Mouse (Mus musculus) CH12.LX (cell line): ENCODE data around the gene Paf1. TPM values are rescaled to one million over a fixed set of nuclear protein-coding genes. Genes with fewer than 3 reads are reported as not detected.

Experiments
- DNase-seq: peaks from one replicate; pipeline ENCODE4 v3.0.0-alpha.2; 2013; ENCODE audit errors: extremely low read depth
- H3K27ac ChIP-seq: 2 replicates; pipeline ENCODE4 v1.5.1; 2012; ENCODE audit warnings: low read depth, mild to moderate bottlenecking, control low read depth, moderate library complexity; ENCODE audit not compliant: insufficient read depth
- H3K27me3 ChIP-seq: replicated peaks from 2 replicates; pipeline ENCODE3; 2012; ENCODE audit warnings: inconsistent platforms
- H3K36me3 ChIP-seq, 2 experiments: replicated peaks in 1 of 2; 2 replicates each; pipeline versions ENCODE3 to v1.6.1; 2012; ENCODE audit warnings: inconsistent platforms in 1 of 2, low read length in 1 of 2, mild to moderate bottlenecking in 1 of 2, mixed read lengths in 1 of 2, moderate library complexity in 1 of 2; ENCODE audit not compliant: control insufficient read depth in 1 of 2, insufficient read depth in 1 of 2
- H3K4me1 ChIP-seq, 2 experiments: 2 replicates each; pipeline ENCODE4 v1.6.1; 2012; ENCODE audit warnings: inconsistent platforms in 1 of 2, moderate library complexity in 1 of 2; ENCODE audit not compliant: insufficient read depth in 2 of 2, control insufficient read depth in 1 of 2
- H3K4me2 ChIP-seq: 2 replicates; pipeline ENCODE4 v1.6.1; 2012; ENCODE audit warnings: low read depth, mild to moderate bottlenecking, control low read depth; ENCODE audit not compliant: poor library complexity, insufficient read depth, severe bottlenecking
- H3K4me3 ChIP-seq, 3 experiments: fragments of 150-350 bp in 1 of 3; sonication (generic) in 1 of 3; replicated peaks in 1 of 3; 2 replicates each; pipeline versions ENCODE3 to v1.5.1; 2011 to 2012; ENCODE audit warnings: low read depth in 2 of 3, low read length in 2 of 3, mild to moderate bottlenecking in 2 of 3, moderate library complexity in 2 of 3, control low read depth in 1 of 3, improper control_type of control experiment in 1 of 3, inconsistent platforms in 1 of 3, mixed read lengths in 1 of 3; ENCODE audit not compliant: poor library complexity in 1 of 3
- H3K79me2 ChIP-seq: replicated peaks from 2 replicates; pipeline ENCODE4 v1.6.1; 2012; ENCODE audit warnings: mild to moderate bottlenecking, moderate library complexity; ENCODE audit not compliant: control insufficient read depth, poor library complexity, insufficient read depth, severe bottlenecking; ENCODE audit errors: extremely low read depth
- H3K9ac ChIP-seq: 2 replicates; pipeline ENCODE4 v1.6.1; 2012; ENCODE audit warnings: low read depth, mild to moderate bottlenecking, control low read depth, moderate library complexity; ENCODE audit not compliant: insufficient read depth
- H3K9me3 ChIP-seq: replicated peaks from 2 replicates; pipeline ENCODE3; 2012; ENCODE audit warnings: low read length, inconsistent platforms, mixed read lengths
- BHLHE40 ChIP-seq: IDR thresholded peaks from 2 replicates; pipeline ENCODE4 v1.6.1; 2011; ENCODE audit warnings: mild to moderate bottlenecking, low read depth, low read length, improper control_type of control experiment
- CHD2 ChIP-seq: IDR thresholded peaks from 2 replicates; pipeline ENCODE4 v1.6.1; 2011; ENCODE audit warnings: low read length, improper control_type of control experiment
- CTCF ChIP-seq, 2 experiments: IDR thresholded peaks in 1 of 2; conservative IDR thresholded peaks in 1 of 2; 2 replicates each; pipeline ENCODE4 v1.5.1; 2011 to 2012; ENCODE audit warnings: low read depth in 2 of 2, low read length in 2 of 2, improper control_type of control experiment in 1 of 2, inconsistent platforms in 1 of 2, mild to moderate bottlenecking in 1 of 2, moderate library complexity in 1 of 2
- E2F4 ChIP-seq: IDR thresholded peaks from 2 replicates; pipeline ENCODE4 v1.6.1; 2011; ENCODE audit warnings: low read depth, low read length, improper control_type of control experiment; ENCODE audit not compliant: insufficient replicate concordance
- ELF1 ChIP-seq: IDR thresholded peaks from 2 replicates; pipeline ENCODE4 v1.6.1; 2014; ENCODE audit warnings: low read depth, mild to moderate bottlenecking, inconsistent platforms, low read length, improper control_type of control experiment
- EP300 ChIP-seq: IDR thresholded peaks from 2 replicates; pipeline ENCODE4 v1.6.1; 2011; ENCODE audit warnings: low read length, improper control_type of control experiment
- ETS1 ChIP-seq: conservative IDR thresholded peaks from 2 replicates; pipeline ENCODE4 v1.6.1; 2012; ENCODE audit warnings: low read depth, mild to moderate bottlenecking, inconsistent platforms, low read length, improper control_type of control experiment, moderate library complexity
- GABPA ChIP-seq: IDR thresholded peaks from 2 replicates; pipeline ENCODE4 v1.6.1; 2012; ENCODE audit warnings: low read depth, low read length, improper control_type of control experiment, inconsistent platforms; ENCODE audit not compliant: insufficient replicate concordance
- HCFC1 ChIP-seq: IDR thresholded peaks from 2 replicates; pipeline ENCODE4 v1.6.1; 2012; ENCODE audit warnings: low read depth, mild to moderate bottlenecking, inconsistent platforms, low read length, improper control_type of control experiment
- JUN ChIP-seq: IDR thresholded peaks from 2 replicates; pipeline ENCODE4 v1.6.1; 2011; ENCODE audit warnings: low read depth, mild to moderate bottlenecking, low read length, improper control_type of control experiment, moderate library complexity; ENCODE audit not compliant: insufficient read depth
- KAT2A ChIP-seq: IDR thresholded peaks from 2 replicates; pipeline ENCODE4 v1.6.1; 2012; ENCODE audit warnings: low read length, improper control_type of control experiment, inconsistent platforms; ENCODE audit not compliant: insufficient replicate concordance
- MAFK ChIP-seq: IDR thresholded peaks from 2 replicates; pipeline ENCODE4 v1.6.1; 2011; ENCODE audit warnings: low read length, improper control_type of control experiment; ENCODE audit not compliant: insufficient replicate concordance
- MAX ChIP-seq: IDR thresholded peaks from 2 replicates; pipeline ENCODE4 v1.6.1; 2011; ENCODE audit warnings: low read length, improper control_type of control experiment
- MAZ ChIP-seq: IDR thresholded peaks from 2 replicates; pipeline ENCODE4 v1.6.1; 2012; ENCODE audit warnings: low read depth, mild to moderate bottlenecking, inconsistent platforms, low read length, improper control_type of control experiment, moderate library complexity
- MXI1 ChIP-seq: IDR thresholded peaks from 2 replicates; pipeline ENCODE4 v1.6.1; 2011; ENCODE audit warnings: mild to moderate bottlenecking, low read depth, low read length, improper control_type of control experiment
- MYC ChIP-seq: IDR thresholded peaks from 2 replicates; pipeline ENCODE4 v1.6.1; 2011; ENCODE audit warnings: low read depth, mild to moderate bottlenecking, improper control_type of control experiment, low read length
- NELFE ChIP-seq: IDR thresholded peaks from 2 replicates; pipeline ENCODE4 v1.6.1; 2011; ENCODE audit warnings: low read depth, low read length, improper control_type of control experiment
- PAX5 ChIP-seq: IDR thresholded peaks from 2 replicates; pipeline ENCODE4 v1.6.1; 2012; ENCODE audit warnings: low read length, inconsistent platforms, mixed read lengths
- POLR2A ChIP-seq: IDR thresholded peaks from 2 replicates; pipeline ENCODE4 v1.6.1; 2011; ENCODE audit warnings: low read depth, mild to moderate bottlenecking, improper control_type of control experiment, low read length
- RAD21 ChIP-seq: IDR thresholded peaks from 2 replicates; pipeline ENCODE4 v1.6.1; 2011; ENCODE audit warnings: low read depth, mild to moderate bottlenecking, low read length, improper control_type of control experiment, moderate library complexity
- RCOR1 ChIP-seq: conservative IDR thresholded peaks from 2 replicates; pipeline ENCODE4 v1.6.1; 2012; ENCODE audit warnings: low read depth, mild to moderate bottlenecking, inconsistent platforms, low read length, improper control_type of control experiment
- SIN3A ChIP-seq: IDR thresholded peaks from 2 replicates; pipeline ENCODE4 v1.6.1; 2012; ENCODE audit warnings: low read length, improper control_type of control experiment, inconsistent platforms
- SMC3 ChIP-seq: IDR thresholded peaks from 2 replicates; pipeline ENCODE4 v1.6.1; 2011; ENCODE audit warnings: low read depth, low read length, improper control_type of control experiment
- TBP ChIP-seq: conservative IDR thresholded peaks from 2 replicates; pipeline ENCODE4 v1.6.1; 2011; ENCODE audit warnings: low read depth, low read length, improper control_type of control experiment
- TCF12 ChIP-seq: IDR thresholded peaks from 2 replicates; pipeline ENCODE4 v1.6.1; 2014; ENCODE audit warnings: low read depth, mild to moderate bottlenecking, inconsistent platforms, low read length, improper control_type of control experiment
- UBTF ChIP-seq: IDR thresholded peaks from 2 replicates; pipeline ENCODE4 v1.6.1; 2012; ENCODE audit warnings: low read depth, mild to moderate bottlenecking, inconsistent platforms, low read length, improper control_type of control experiment, moderate library complexity
- USF1 ChIP-seq: IDR thresholded peaks from 2 replicates; pipeline ENCODE4 v1.6.1; 2014; ENCODE audit warnings: low read depth, mild to moderate bottlenecking, inconsistent platforms, low read length, improper control_type of control experiment
- USF2 ChIP-seq: conservative IDR thresholded peaks from 2 replicates; pipeline ENCODE4 v1.6.1; 2011; ENCODE audit warnings: low read depth, low read length, improper control_type of control experiment
- ZC3H11A ChIP-seq: IDR thresholded peaks from 2 replicates; pipeline ENCODE4 v1.6.1; 2012; ENCODE audit warnings: low read depth, mild to moderate bottlenecking, inconsistent platforms, low read length, improper control_type of control experiment
- ZMIZ1 ChIP-seq: IDR thresholded peaks from 2 replicates; pipeline ENCODE4 v1.6.1; 2012; ENCODE audit warnings: low read depth, mild to moderate bottlenecking, inconsistent platforms, low read length, improper control_type of control experiment
- dilution Hi-C: fragments of 300-500 bp; cut with MboI; formaldehyde crosslinking; loops from 2 replicates; pipeline ENCODE4 v1.14.3; 2020; ENCODE audit warnings: low sequenced_read_pairs; ENCODE audit not compliant: extremely low pct_unique_long_range_greater_than_20kb, extremely low pct_ligation_motif_present
- in situ Hi-C: fragments of 300-500 bp; cut with MboI; formaldehyde crosslinking; loops from 3 replicates; pipeline ENCODE4 v1.14.3; 2019; ENCODE audit warnings: low sequenced_read_pairs, low pct_ligation_motif_present, low pct_unique_long_range_greater_than_20kb, mixed read lengths
- polyA plus RNA-seq: library from polyadenylated mRNA; unstranded; fragments of >175 nt; gene quantifications from 2 replicates; pipeline ENCODE4 v1.2.1, GENCODE M21; 2012; ENCODE audit warnings: low read depth; ENCODE audit not compliant: insufficient read length
- total RNA-seq, 2 experiments: library from RNA; depleted of rRNA; stranded (reverse); fragments of 300-350 nt in 1 of 2; fragments of >200 nt in 1 of 2; gene quantifications; 2 replicates each; pipeline ENCODE4 v1.2.3; 2012 to 2014

Gene Paf1
- total and polyA plus RNA-seq, 3 experiments = 42.2 to 105 (median 45.9) TPM

- DNase-seq = no peak
- in situ Hi-C loops = no loop called here
- Histone ChIP-seq H3K4me3 (no peak overlapping the region), H3K27me3 (no peaks in the 10 kb centered on the region), H3K36me3 (peaks cover 20 to 21% of the 10 kb centered on the region in 2 experiments), H3K9ac (no peak overlapping the region), H3K9me3 (no peaks in the 10 kb centered on the region), H3K4me1 (peaks cover 12 to 30% of the 10 kb centered on the region in 2 experiments), H3K79me2 (peaks cover 17% of the 10 kb centered on the region), H3K27ac (no peak overlapping the region), H3K4me2 (no peak overlapping the region)
- dilution Hi-C loops = no loop called here
- TF ChIP-seq CTCF (conservative IDR thresholded peaks at IDR 0.05 in 1 of 2, IDR thresholded peaks at IDR 0.05 in 1 of 2; ENCODE audit: low read depth in 2 of 2, low read length in 2 of 2) (peak in 1 of 2 experiments; percentile 50; a peak in 2 of 4 replicates), ZC3H11A (no peak), RAD21 (peak; percentile 46), MYC (no peak), ELF1 (no peak)
Measured at GRCm38 (mm10) chr7:28348601-28349000, 44.1 kb upstream of the Paf1 start.

GRCm38 (mm10) chr7:28350155-28350883 is 42.4 kb upstream of the Paf1 start, which contains the start of gene Rps16:
Gene Rps16 (plus strand): TSS chr7:28350652.
- H3K4me3 ChIP-seq = peak within 1 kb of the TSS; percentile 70 to 99 (median 80)
- H3K27me3 ChIP-seq = no peaks in the 10 kb centered on the region
- H3K4me1 ChIP-seq = peaks cover 12 to 36% of the 10 kb centered on the region in 2 experiments
- H3K27ac ChIP-seq = peak within 1 kb of the TSS; percentile 70
- dilution Hi-C loops (no loop called here), in situ Hi-C loops (no loop called here)
- peak within 1 kb of the TSS; percentile 85 for H3K4me2 ChIP-seq
- H3K79me2 ChIP-seq = peaks cover 17% of the 10 kb centered on the region
- peak; percentile 97 for DNase-seq
- peaks cover 31 to 36% of the 10 kb centered on the region in 2 experiments for H3K36me3 ChIP-seq
- H3K9me3 ChIP-seq = no peaks in the 10 kb centered on the region
- H3K9ac ChIP-seq = peak within 1 kb of the TSS; percentile 99
- TF ChIP-seq MAX = peak; percentile 69; the same call in 1 of the 2 replicates
- TF ChIP-seq RCOR1 = no peak; the same call in 1 of the 2 replicates
- TF ChIP-seq JUN = no peak
- TF ChIP-seq CHD2 = peak; percentile 58; the same call in 1 of the 2 replicates
- TF ChIP-seq POLR2A = peak; percentile 88
- TF ChIP-seq RAD21 = no peak
- TF ChIP-seq SMC3 = no peak
- TF ChIP-seq MXI1 = peak; percentile 78; the same call in 1 of the 2 replicates
- peak; percentile 94 for TF ChIP-seq ELF1
- no peak for TF ChIP-seq ZC3H11A
- TF ChIP-seq NELFE = peak; percentile 93
- peak; percentile 89; the same call in 1 of the 2 replicates for TF ChIP-seq KAT2A
- TF ChIP-seq SIN3A = no peak; the same call in 1 of the 2 replicates
- TF ChIP-seq E2F4 = peak; percentile 85; the same call in 1 of the 2 replicates
- no peak for TF ChIP-seq MAFK
- TF ChIP-seq BHLHE40 = 0 out of 2 replicates have a peak, but pooled peaks have one; percentile 4
- TF ChIP-seq USF2 = no peak
- peak; percentile 93 for TF ChIP-seq TCF12
- TF ChIP-seq GABPA = peak; percentile 36; the same call in 1 of the 2 replicates
- peak; percentile 87 for TF ChIP-seq TBP
- TF ChIP-seq ZMIZ1 = peak; percentile 92
- peak; percentile 27; the same call in 1 of the 2 replicates for TF ChIP-seq EP300
- TF ChIP-seq ETS1 = peak; percentile 26; the same call in 1 of the 2 replicates
- no peak for TF ChIP-seq PAX5
- TF ChIP-seq HCFC1 = peak; percentile 89
- no peak for TF ChIP-seq CTCF (conservative IDR thresholded peaks at IDR 0.05 in 1 of 2, IDR thresholded peaks at IDR 0.05 in 1 of 2; ENCODE audit: low read depth in 2 of 2, low read length in 2 of 2)
- TF ChIP-seq USF1 = no peak
- peak; percentile 98 for TF ChIP-seq MAZ
- no peak for TF ChIP-seq UBTF
